Mouse (Mus musculus): Measurements from ENCODE around the gene Trim25. TPM values are rescaled to one million over a fixed set of nuclear protein-coding genes. Genes with fewer than 3 reads are reported as not detected.
A peak's percentile ranks its signal among the peaks of the same experiment; 100 is the strongest.
"Not testable (repeated sequence)": the region's sequence is repeated elsewhere in the genome, so short reads cannot be mapped to it uniquely, and the experiment has no call there.

Trim25 gene
- total and polyA plus RNA-seq, 2 experiments = 16.2 to 32.1 TPM

DNA sequence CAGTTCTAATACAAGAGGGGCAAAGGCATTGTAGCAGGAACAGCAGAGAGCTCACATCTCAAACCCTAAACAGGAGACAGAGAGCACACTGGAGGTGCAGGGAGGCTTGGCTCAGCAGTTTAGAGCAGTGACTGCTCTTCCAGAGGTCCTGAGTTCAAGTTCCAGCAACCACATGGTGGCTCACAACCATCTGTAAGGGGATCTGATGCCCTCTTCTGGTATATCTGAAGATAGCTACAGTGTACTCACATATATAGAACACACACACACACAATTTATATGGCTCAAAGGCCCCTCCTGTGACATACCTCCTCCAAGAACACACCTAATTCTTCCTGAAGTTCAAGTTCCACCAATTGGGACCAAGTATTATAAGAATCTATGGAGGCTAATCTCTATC lies 35.4 kb downstream of the Trim25 start:
- H3K9ac ChIP-seq (ENCODE audit: low read depth, low read length) = no peak overlapping the region
- no peaks in the 10 kb centered on the region for H3K36me3 ChIP-seq (ENCODE audit: control insufficient read depth, insufficient read depth, low read length)
- TF ChIP-seq POLR2A (IDR thresholded peaks at IDR 0.05; ENCODE audit: extremely low read depth, insufficient read depth, low read length) (no peak), CTCF (IDR thresholded peaks at IDR 0.05; ENCODE audit: low read depth, low read length) (peak; percentile 14; the same call in 1 of the 2 replicates)
- no peaks in the 10 kb centered on the region for H3K79me2 ChIP-seq (ENCODE audit: control insufficient read depth, insufficient read depth, low read length)
- DNase-seq (ENCODE audit: extremely low read depth, low read depth, low spot score) = no peak
- H3K27ac ChIP-seq (replicated peaks; ENCODE audit: insufficient read depth, low read depth, low read length) = no peak overlapping the region
- H3K27me3 ChIP-seq (ENCODE audit: control insufficient read depth, insufficient read depth, low read length) = no peaks in the 10 kb centered on the region
- no peaks in the 10 kb centered on the region for H3K4me1 ChIP-seq (ENCODE audit: control insufficient read depth, insufficient read depth, low read length)
- H3K4me3 ChIP-seq (ENCODE audit: insufficient read depth, low read depth, low read length) = no peak overlapping the region

GRCm38 (mm10) chr11:89035552-89035951 lies 36.4 kb downstream of the Trim25 start:
- Histone ChIP-seq H3K4me1 (ENCODE audit: control insufficient read depth, insufficient read depth, low read length) (no peaks in the 10 kb centered on the region), H3K27ac (replicated peaks; ENCODE audit: insufficient read depth, low read depth, low read length) (no peak overlapping the region), H3K27me3 (ENCODE audit: control insufficient read depth, insufficient read depth, low read length) (no peaks in the 10 kb centered on the region), H3K9ac (ENCODE audit: low read depth, low read length) (no peak overlapping the region), H3K36me3 (ENCODE audit: control insufficient read depth, insufficient read depth, low read length) (peaks cover 2% of the 10 kb centered on the region; the same call in 1 of the 2 replicates), H3K79me2 (ENCODE audit: control insufficient read depth, insufficient read depth, low read length) (no peaks in the 10 kb centered on the region), H3K4me3 (ENCODE audit: insufficient read depth, low read depth, low read length) (no peak overlapping the region)
- no peak for TF ChIP-seq POLR2A (IDR thresholded peaks at IDR 0.05; ENCODE audit: extremely low read depth, insufficient read depth, low read length)
- TF ChIP-seq CTCF (IDR thresholded peaks at IDR 0.05; ENCODE audit: low read depth, low read length) = no peak
- DNase-seq (ENCODE audit: extremely low read depth, low read depth, low spot score) = no peak
- WGBS = 31% methylated on average over 3 of the region's 3 CpGs

DNA sequence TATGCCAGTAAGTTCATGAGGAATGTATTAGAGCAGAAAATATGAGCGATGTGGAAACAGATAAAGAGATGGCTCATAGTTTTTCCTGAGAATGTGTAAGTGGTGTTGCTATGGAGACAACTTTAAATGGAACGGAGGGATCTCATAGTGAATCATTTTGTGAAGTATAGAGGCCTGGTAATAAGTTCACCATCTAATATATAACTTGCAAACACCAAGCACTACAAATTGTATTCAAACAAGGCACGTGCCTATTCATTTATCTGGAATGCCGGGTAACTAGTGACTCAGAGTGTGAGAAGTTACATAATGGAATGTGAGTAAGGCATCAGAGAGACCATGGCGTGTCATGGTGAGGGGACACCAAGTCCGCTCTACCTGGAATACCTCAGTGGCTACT lies 39.3 kb downstream of the Trim25 start:
- Histone ChIP-seq H3K79me2 (ENCODE audit: control insufficient read depth, insufficient read depth, low read length) (no peaks in the 10 kb centered on the region), H3K27me3 (ENCODE audit: control insufficient read depth, insufficient read depth, low read length) (no peaks in the 10 kb centered on the region), H3K27ac (replicated peaks; ENCODE audit: insufficient read depth, low read depth, low read length) (no peak overlapping the region), H3K4me1 (ENCODE audit: control insufficient read depth, insufficient read depth, low read length) (no peaks in the 10 kb centered on the region), H3K36me3 (ENCODE audit: control insufficient read depth, insufficient read depth, low read length) (peaks cover 2% of the 10 kb centered on the region; the same call in 1 of the 2 replicates), H3K4me3 (ENCODE audit: insufficient read depth, low read depth, low read length) (no peak overlapping the region), H3K9ac (ENCODE audit: low read depth, low read length) (no peak overlapping the region)
- DNase-seq (ENCODE audit: extremely low read depth, low read depth, low spot score) = no peak
- no peak for TF ChIP-seq POLR2A (IDR thresholded peaks at IDR 0.05; ENCODE audit: extremely low read depth, insufficient read depth, low read length)
- no peak for TF ChIP-seq CTCF (IDR thresholded peaks at IDR 0.05; ENCODE audit: low read depth, low read length)
- 94% methylated on average over 6 of the region's 6 CpGs for WGBS

GRCm38 (mm10) chr11:89039325-89039724 lies 40.1 kb downstream of the Trim25 start:
- Histone ChIP-seq H3K79me2 (ENCODE audit: control insufficient read depth, insufficient read depth, low read length) (no peaks in the 10 kb centered on the region), H3K36me3 (ENCODE audit: control insufficient read depth, insufficient read depth, low read length) (peaks cover 2% of the 10 kb centered on the region; the same call in 1 of the 2 replicates), H3K27me3 (ENCODE audit: control insufficient read depth, insufficient read depth, low read length) (no peaks in the 10 kb centered on the region), H3K27ac (replicated peaks; ENCODE audit: insufficient read depth, low read depth, low read length) (no peak overlapping the region), H3K4me1 (ENCODE audit: control insufficient read depth, insufficient read depth, low read length) (no peaks in the 10 kb centered on the region), H3K9ac (ENCODE audit: low read depth, low read length) (no peak overlapping the region), H3K4me3 (ENCODE audit: insufficient read depth, low read depth, low read length) (no peak overlapping the region)
- WGBS = 8% methylated on average over 3 of the region's 3 CpGs
- DNase-seq (ENCODE audit: extremely low read depth, low read depth, low spot score) = peak; percentile 41
- no peak for TF ChIP-seq POLR2A (IDR thresholded peaks at IDR 0.05; ENCODE audit: extremely low read depth, insufficient read depth, low read length)
- peak; percentile 98 for TF ChIP-seq CTCF (IDR thresholded peaks at IDR 0.05; ENCODE audit: low read depth, low read length)

GRCm38 (mm10) chr11:89041073-89041472 lies 41.9 kb downstream of the Trim25 start:
- not testable (repeated sequence) for H3K36me3 ChIP-seq (ENCODE audit: control insufficient read depth, insufficient read depth, low read length); H3K9ac ChIP-seq (ENCODE audit: low read depth, low read length); H3K79me2 ChIP-seq (ENCODE audit: control insufficient read depth, insufficient read depth, low read length); H3K4me1 ChIP-seq (ENCODE audit: control insufficient read depth, insufficient read depth, low read length); H3K27ac ChIP-seq (replicated peaks; ENCODE audit: insufficient read depth, low read depth, low read length); DNase-seq (ENCODE audit: extremely low read depth, low read depth, low spot score); H3K4me3 ChIP-seq (ENCODE audit: insufficient read depth, low read depth, low read length); H3K27me3 ChIP-seq (ENCODE audit: control insufficient read depth, insufficient read depth, low read length)
- WGBS = 88% methylated on average over 6 of the region's 7 CpGs

DNA sequence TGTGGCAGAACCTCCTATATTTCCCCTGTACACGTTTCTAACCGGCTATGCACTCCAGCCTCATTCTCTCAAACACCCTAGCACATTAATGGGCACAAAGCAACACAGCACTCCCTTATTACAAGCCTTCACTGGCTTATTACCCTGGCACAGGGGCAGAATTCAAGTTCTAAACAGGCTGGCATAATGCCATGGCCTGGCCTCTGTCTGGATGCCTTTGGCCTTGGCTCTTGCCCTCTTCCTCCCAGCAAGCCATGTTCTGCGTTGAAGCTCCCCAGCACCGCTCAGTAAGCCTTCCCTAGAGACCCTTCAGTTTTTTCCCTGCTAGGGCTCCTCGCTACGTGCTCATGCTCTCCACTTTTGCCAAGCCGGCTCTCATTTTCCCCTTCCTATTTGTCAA lies 43.9 kb downstream of the Trim25 start:
- Histone ChIP-seq H3K4me3 (ENCODE audit: insufficient read depth, low read depth, low read length) (no peak overlapping the region), H3K27ac (replicated peaks; ENCODE audit: insufficient read depth, low read depth, low read length) (no peak overlapping the region), H3K27me3 (ENCODE audit: control insufficient read depth, insufficient read depth, low read length) (no peaks in the 10 kb centered on the region), H3K36me3 (ENCODE audit: control insufficient read depth, insufficient read depth, low read length) (peaks cover 7% of the 10 kb centered on the region; the same call in 1 of the 2 replicates), H3K79me2 (ENCODE audit: control insufficient read depth, insufficient read depth, low read length) (no peaks in the 10 kb centered on the region), H3K9ac (ENCODE audit: low read depth, low read length) (no peak overlapping the region), H3K4me1 (ENCODE audit: control insufficient read depth, insufficient read depth, low read length) (no peaks in the 10 kb centered on the region; the same call in 1 of the 2 replicates)
- DNase-seq (ENCODE audit: extremely low read depth, low read depth, low spot score) = peak; percentile 72
- 71% methylated on average over 7 of the region's 7 CpGs for WGBS
- TF ChIP-seq POLR2A (IDR thresholded peaks at IDR 0.05; ENCODE audit: extremely low read depth, insufficient read depth, low read length) (no peak), CTCF (IDR thresholded peaks at IDR 0.05; ENCODE audit: low read depth, low read length) (no peak)

GRCm38 (mm10) chr11:89045501-89045900 lies 46.3 kb downstream of the Trim25 start:
- not testable (repeated sequence) for DNase-seq (ENCODE audit: extremely low read depth, low read depth, low spot score); H3K27ac ChIP-seq (replicated peaks; ENCODE audit: insufficient read depth, low read depth, low read length); H3K27me3 ChIP-seq (ENCODE audit: control insufficient read depth, insufficient read depth, low read length); H3K4me1 ChIP-seq (ENCODE audit: control insufficient read depth, insufficient read depth, low read length); H3K79me2 ChIP-seq (ENCODE audit: control insufficient read depth, insufficient read depth, low read length); H3K9ac ChIP-seq (ENCODE audit: low read depth, low read length); H3K4me3 ChIP-seq (ENCODE audit: insufficient read depth, low read depth, low read length)
- H3K36me3 ChIP-seq (ENCODE audit: control insufficient read depth, insufficient read depth, low read length) = peaks cover 10% of the 10 kb centered on the region
- WGBS = 98% methylated on average over 3 of the region's 3 CpGs

Measured in liver, adult 2 months (tissue).